26 mouse cellular contexts compared by ENCODE assay signal in the genomic region with DNA sequence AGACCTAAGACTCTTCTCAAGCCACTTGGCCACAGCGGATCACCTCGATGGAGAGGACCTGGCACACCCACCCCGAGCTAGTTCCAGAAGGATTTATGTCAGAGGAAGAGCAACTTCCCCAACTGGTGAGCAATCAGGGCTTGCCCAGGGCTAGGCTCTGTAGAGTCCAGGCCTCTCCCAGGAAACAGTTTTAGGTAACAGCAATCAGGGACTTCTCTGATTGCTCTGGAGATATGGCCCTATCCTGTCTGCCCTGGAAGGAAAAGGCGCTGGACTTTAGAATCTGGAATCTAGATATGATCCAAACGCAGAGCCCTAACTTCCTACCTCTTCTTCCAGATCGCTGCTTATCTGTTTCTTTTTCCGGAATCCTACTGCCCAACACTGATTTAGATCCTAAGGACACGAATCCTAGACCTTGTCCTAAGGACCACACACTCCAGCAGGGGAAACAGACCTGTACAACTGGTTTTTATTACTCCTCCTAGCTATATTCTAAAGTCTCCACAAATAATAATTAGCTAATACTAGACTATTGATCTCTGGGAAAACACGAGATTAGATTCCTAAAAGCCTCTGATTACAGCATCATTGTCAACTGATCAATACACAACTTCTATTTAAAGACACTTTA. TPM values are rescaled to one million over a fixed set of nuclear protein-coding genes. Genes with fewer than 3 reads are reported as not detected.
"Had no signal": no experiment of that assay in that cellular context is flagged by ENCODE, and none has a peak within 500 bp of the region (broad histone marks: within the 10 kb centered on the region; RNA-seq: fewer than 3 reads in every experiment).

No protein-coding gene starts in this region.

- H3K27me3 ChIP-seq: limb, embryonic 13.5 days; megakaryocyte, embryonic 14.5 days; midbrain, embryonic 15.5 days; neural tube, embryonic 12.5 days; neural tube, embryonic 15.5 days; stomach, embryonic 15.5 days had no signal

- H3K9me3 ChIP-seq: limb, embryonic 10.5 days; limb, embryonic 13.5 days; lung, embryonic 15.5 days; megakaryocyte, embryonic 14.5 days; midbrain, embryonic 10.5 days; midbrain, embryonic 15.5 days; neural tube, embryonic 12.5 days; neural tube, embryonic 15.5 days; stomach, embryonic 15.5 days had no signal

- DNase-seq: kidney, adult 2 months; kidney, postnatal 25 days; layer of hippocampus, adult 9-11 months; liver; liver, postnatal 0 days; lung, postnatal 10 days; lung, postnatal 36 days; right cerebral cortex, adult 18-20 months; right cerebral cortex, postnatal 14 days; right cerebral cortex, postnatal 4 days; spleen, adult 18-20 months; thymus, adult 2 months; thymus, postnatal 14 days had no signal

- ATAC-seq: inflammation-experienced regulatory T-cells, adult 6 months; liver, postnatal 0 days; midbrain, embryonic 15.5 days had no signal

- H3K9ac ChIP-seq: limb, embryonic 13.5 days; liver, embryonic 14.5 days; liver, postnatal 0 days; lung, embryonic 15.5 days; midbrain, embryonic 15.5 days; neural tube, embryonic 12.5 days; neural tube, embryonic 15.5 days; stomach, embryonic 15.5 days had no signal

- H3K36me3 ChIP-seq: limb, embryonic 10.5 days; limb, embryonic 13.5 days; lung, embryonic 15.5 days; midbrain, embryonic 10.5 days; midbrain, embryonic 15.5 days; neural tube, embryonic 12.5 days; neural tube, embryonic 15.5 days; stomach, embryonic 15.5 days had no signal

- H3K4me1 ChIP-seq: limb, embryonic 10.5 days; limb, embryonic 13.5 days; lung, embryonic 15.5 days; midbrain, embryonic 10.5 days; midbrain, embryonic 15.5 days; neural tube, embryonic 12.5 days; neural tube, embryonic 15.5 days; stomach, embryonic 15.5 days had no signal

- H3K27ac ChIP-seq: kidney, postnatal 0 days; layer of hippocampus, adult 2 months; limb, embryonic 10.5 days; limb, embryonic 13.5 days; liver, embryonic 14.5 days; lung, embryonic 15.5 days; midbrain, embryonic 10.5 days; midbrain, embryonic 15.5 days; neural tube, embryonic 12.5 days; neural tube, embryonic 15.5 days; stomach, embryonic 15.5 days had no signal

- H3K4me3 ChIP-seq: layer of hippocampus, adult 2 months; limb, embryonic 10.5 days; limb, embryonic 13.5 days; lung, embryonic 15.5 days; megakaryocyte, embryonic 14.5 days; midbrain, embryonic 10.5 days; midbrain, embryonic 15.5 days; neural tube, embryonic 12.5 days; neural tube, embryonic 15.5 days; stomach, embryonic 15.5 days had no signal

- H3K4me2 ChIP-seq: limb, embryonic 13.5 days; lung, embryonic 15.5 days; midbrain, embryonic 15.5 days; neural tube, embryonic 12.5 days; neural tube, embryonic 15.5 days; stomach, embryonic 15.5 days had no signal

RNA-seq across cellular contexts. Expression of a gene that starts 25.4 kb away (rescaled TPM):
- polyA plus RNA-seq: liver, postnatal 0 days had no signal

RNA-seq across cellular contexts. Expression of a gene that starts 59.9 kb away (rescaled TPM):
- polyA plus RNA-seq: inflammation-experienced regulatory T-cells, adult 6 months had no signal
